Mouse (Mus musculus) subcutaneous adipose tissue, adult 2 months (tissue): Measurements from ENCODE around the gene Mug1. TPM values are rescaled to one million over a fixed set of nuclear protein-coding genes. Genes with fewer than 3 reads are reported as not detected.

ENCODE experiments used
- polyA plus RNA-seq: library from polyadenylated mRNA; depleted of rRNA; stranded (reverse); fragments of >200 nt; gene quantifications from 2 replicates; pipeline ENCODE4 v1.2.3, GENCODE M21; 2012; ENCODE audit warnings: low replicate concordance; rRNA removed

Gene Mug1
- 0.04 and 2.7 TPM in 2 replicates for polyA plus RNA-seq

GRCm38 (mm10) chr6:121838271-121838670 is at the start of gene Mug1:
Gene Mug1 (plus strand): TSS chr6:121838541.

Other genes with a start within 250 kb of the Mug1 start
- 91.5 TPM in 1 of 2 replicates, not detected in the other for gene A2m, start 203.2 kb upstream of the Mug1 start, polyA plus RNA-seq
- 0.10 TPM in 1 of 2 replicates, not detected in the other for gene Gm7298, start 105.6 kb upstream of the Mug1 start, polyA plus RNA-seq
- gene Mug2, start 168.2 kb downstream of the Mug1 start, polyA plus RNA-seq, result 0.10 TPM in 1 of 2 replicates, not detected in the other